Mouse (Mus musculus): ENCODE data around the gene Bmp6.

- TF ChIP-seq CTCF (IDR thresholded peaks at IDR 0.05; ENCODE audit: borderline replicate concordance, insufficient read depth, low read depth, low read length) (no peak), POLR2A (IDR thresholded peaks at IDR 0.05; ENCODE audit: borderline replicate concordance, insufficient read depth, low read length) (no peak)
Observed at GRCm38 (mm10) chr13:38506936-38507335, 162.0 kb downstream of the Bmp6 start.

Measured in cerebellum, adult 2 months (tissue).